Mouse (Mus musculus) forebrain, embryonic 16.5 days (tissue): ENCODE data around the gene Gm49361. TPM values are rescaled to one million over a fixed set of nuclear protein-coding genes. Genes with fewer than 3 reads are reported as not detected.

Experiments used
- ATAC-seq: fragments of 200-750 bp; cut with Nextera tagmentation; 2 replicates; pipeline ENCODE4 v1.8.0; 2017; ENCODE audit warnings: mild to moderate bottlenecking, moderate library complexity
- H3K27ac ChIP-seq: fragments of 300-500 bp; sonication (generic); 2 replicates; pipeline ENCODE4 v1.5.1; 2014; ENCODE audit warnings: low read length, control low read depth
- H3K27me3 ChIP-seq: fragments of 300-500 bp; sonication (generic); replicated peaks from 2 replicates; pipeline ENCODE4 v1.6.1; 2014; ENCODE audit warnings: low read length; ENCODE audit not compliant: control insufficient read depth, insufficient read depth
- H3K36me3 ChIP-seq: fragments of 300-500 bp; sonication (generic); 2 replicates; pipeline ENCODE4 v1.6.1; 2014; ENCODE audit not compliant: control insufficient read depth, insufficient read depth
- H3K4me1 ChIP-seq: fragments of 300-500 bp; sonication (generic); replicated peaks from 2 replicates; pipeline ENCODE4 v1.6.1; 2014; ENCODE audit warnings: low read length; ENCODE audit not compliant: control insufficient read depth, insufficient read depth
- H3K4me2 ChIP-seq: fragments of 300-500 bp; sonication (generic); 2 replicates; pipeline ENCODE4 v1.6.1; 2014; ENCODE audit warnings: mild to moderate bottlenecking, low read length, control low read depth
- H3K4me3 ChIP-seq: fragments of 300-500 bp; sonication (generic); replicated peaks from 2 replicates; pipeline ENCODE4 v1.5.1; 2014; ENCODE audit warnings: mild to moderate bottlenecking, low read length, control low read depth
- H3K9ac ChIP-seq: fragments of 300-500 bp; sonication (generic); replicated peaks from 2 replicates; pipeline ENCODE4 v1.6.1; 2014; ENCODE audit warnings: low read depth, low read length, control low read depth
- H3K9me3 ChIP-seq: fragments of 300-500 bp; sonication (generic); 2 replicates; pipeline ENCODE4 v1.6.1; 2016; ENCODE audit warnings: low read length; ENCODE audit not compliant: control insufficient read depth
- WGBS: fragments of 180-500 bp; shearing (Covaris S2); extraction: QIAGEN DNeasy Blood & Tissue Kit; methylation state at CpG from one replicate; pipeline ENCODE4 v1.1.7; 2014; 5-methylcytosine and 5-hydroxymethylcytosine counted together
- polyA plus RNA-seq: library from polyadenylated mRNA; unstranded; fragments of >200 nt; fragmentation: Nextera tagmentation; extraction: Ambion mirVana; gene quantifications from 2 replicates; pipeline ENCODE4 v1.2.1, GENCODE M21; 2015

Gm49361 gene
- polyA plus RNA-seq, 1 experiment from 2014 or later = not detected

- H3K27ac ChIP-seq = no peak overlapping the region
- peak; percentile 62 for ATAC-seq
- 46% methylated on average over 8 of the region's 8 CpGs for WGBS
Measured at GRCm38 (mm10) chr14:57606663-57607365, 139.1 kb downstream of the Gm49361 start.

GRCm38 (mm10) chr14:57593279-57593678 is 152.6 kb downstream of the Gm49361 start:
- Histone ChIP-seq H3K4me3 (no peak overlapping the region), H3K27me3 (no peaks in the 10 kb centered on the region), H3K36me3 (peaks cover 14% of the 10 kb centered on the region), H3K4me2 (no peak overlapping the region), H3K4me1 (no peaks in the 10 kb centered on the region), H3K27ac (no peak overlapping the region), H3K9me3 (no peaks in the 10 kb centered on the region), H3K9ac (no peak overlapping the region)
- ATAC-seq = no peak
- WGBS = 92% methylated on average over 5 of the region's 5 CpGs

More at GRCm38 (mm10) chr14:57606663-57607365, 139.1 kb downstream of the Gm49361 start:
- Histone ChIP-seq H3K4me1 (peaks cover 21% of the 10 kb centered on the region), H3K36me3 (peaks cover 10% of the 10 kb centered on the region), H3K27me3 (no peaks in the 10 kb centered on the region), H3K9ac (no peak overlapping the region), H3K4me3 (no peak overlapping the region), H3K4me2 (no peak overlapping the region), H3K9me3 (no peaks in the 10 kb centered on the region)

Other genes starting within 250 kb of the Gm49361 start
- 4.7 and 5.0 TPM in 2 replicates for gene Il17d, start 221.3 kb downstream of the Gm49361 start, polyA plus RNA-seq
- gene Eef1akmt1, start 174.5 kb downstream of the Gm49361 start, polyA plus RNA-seq = 98.0 and 103 TPM in 2 replicates
- 13.1 and 13.8 TPM in 2 replicates for gene Xpo4, start 80.7 kb downstream of the Gm49361 start, polyA plus RNA-seq
- 7.9 and 8.9 TPM in 2 replicates for gene Lats2, start 12.3 kb upstream of the Gm49361 start, polyA plus RNA-seq
- gene Sap18, start 52.1 kb upstream of the Gm49361 start, polyA plus RNA-seq = 23.7 and 28.8 TPM in 2 replicates
- 15.2 and 19.0 TPM in 2 replicates for gene Ska3, start 80.1 kb upstream of the Gm49361 start, polyA plus RNA-seq
- gene Mrpl57, start 80.1 kb upstream of the Gm49361 start, polyA plus RNA-seq = 123 and 130 TPM in 2 replicates
- gene Zdhhc20, start 144.2 kb upstream of the Gm49361 start, polyA plus RNA-seq = 46.7 and 51.0 TPM in 2 replicates